Mouse (Mus musculus) adrenal gland, adult 8-10 months (tissue): ENCODE measurements around the gene Ccdc57. TPM values are rescaled to one million over a fixed set of nuclear protein-coding genes. Genes with fewer than 3 reads are reported as not detected.
A peak's percentile ranks its signal among the peaks of the same experiment; 100 is the strongest.

ENCODE experiments used
- DNase-seq: peaks from one replicate; pipeline ENCODE4 v3.0.0; 2022
- total RNA-seq, 4 experiments: library from RNA; stranded (reverse); gene quantifications; 2 replicates each; pipeline ENCODE4 v1.2.4; 2022

Ccdc57 gene
- total RNA-seq, 4 experiments from 2014 or later = 9.9 to 24.5 (median 15.1) TPM

DNA sequence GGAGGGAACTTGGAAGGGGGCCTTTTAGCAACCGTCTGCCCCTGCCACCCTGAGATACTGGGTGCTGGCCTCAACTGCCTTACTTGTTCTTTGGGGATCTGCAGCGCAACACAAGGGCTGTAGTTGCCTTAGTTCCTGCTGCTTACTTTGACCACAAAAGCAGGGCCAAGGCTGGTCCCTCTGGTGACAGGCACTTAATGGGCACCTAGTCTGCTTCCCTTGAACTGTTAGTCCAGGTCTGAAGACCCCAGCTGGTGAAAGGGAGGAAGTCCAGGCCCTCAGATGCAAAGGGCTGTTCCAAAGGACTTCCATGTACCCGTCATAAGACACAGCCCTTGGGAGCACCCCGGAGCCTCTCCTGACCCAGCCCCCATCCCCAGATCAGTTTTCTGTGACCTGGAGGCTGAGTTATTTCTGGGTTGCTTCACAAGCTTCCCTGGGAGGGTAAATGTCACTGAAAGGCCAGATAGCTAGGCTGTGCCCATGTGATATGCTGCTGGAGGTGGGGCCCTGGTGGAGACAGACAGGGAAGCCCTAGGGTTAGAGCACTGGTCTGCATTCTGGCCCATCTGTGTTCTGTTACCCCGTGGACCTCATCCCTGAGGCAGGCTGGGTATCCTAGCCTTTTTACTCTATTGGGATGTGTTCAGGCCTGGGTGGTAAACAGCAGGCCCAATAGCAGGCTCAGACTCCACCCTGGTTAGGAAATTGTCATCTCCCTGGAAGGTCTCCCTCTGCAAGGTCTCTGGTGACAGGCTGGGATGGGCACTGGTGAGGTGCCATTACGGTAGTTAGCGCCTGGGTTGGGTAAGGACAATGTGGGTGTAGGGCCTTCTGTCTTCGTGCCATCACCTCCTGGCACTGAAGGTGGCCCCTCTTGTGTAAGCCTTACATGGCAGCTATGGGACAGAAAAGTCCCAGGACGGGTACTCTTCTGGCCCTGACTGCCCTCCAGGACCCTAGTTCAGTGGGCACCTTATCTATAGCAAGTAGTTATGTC is 19.4 kb upstream of the Ccdc57 start:
- no peak for DNase-seq

DNA sequence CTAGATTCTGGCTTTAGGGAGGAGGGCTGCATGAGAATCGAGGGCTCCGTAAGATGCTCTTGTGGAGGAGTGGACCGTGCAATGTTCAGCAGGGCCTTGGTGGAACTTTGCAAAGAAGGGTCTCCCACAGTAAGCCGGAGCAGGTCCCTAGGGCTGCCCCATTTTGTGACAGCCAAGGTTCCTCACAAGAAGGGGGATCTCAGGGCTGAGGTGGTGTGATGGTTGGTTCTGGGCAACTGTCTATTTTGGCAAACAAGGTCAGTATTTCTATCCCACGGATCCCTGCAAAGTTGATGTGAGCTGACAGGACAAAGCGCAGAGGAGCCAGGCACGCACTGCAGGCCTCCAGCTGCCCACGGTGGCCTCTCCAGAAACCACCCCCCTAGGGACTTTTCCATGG is 18.6 kb upstream of the Ccdc57 start:
- no peak for DNase-seq

DNA sequence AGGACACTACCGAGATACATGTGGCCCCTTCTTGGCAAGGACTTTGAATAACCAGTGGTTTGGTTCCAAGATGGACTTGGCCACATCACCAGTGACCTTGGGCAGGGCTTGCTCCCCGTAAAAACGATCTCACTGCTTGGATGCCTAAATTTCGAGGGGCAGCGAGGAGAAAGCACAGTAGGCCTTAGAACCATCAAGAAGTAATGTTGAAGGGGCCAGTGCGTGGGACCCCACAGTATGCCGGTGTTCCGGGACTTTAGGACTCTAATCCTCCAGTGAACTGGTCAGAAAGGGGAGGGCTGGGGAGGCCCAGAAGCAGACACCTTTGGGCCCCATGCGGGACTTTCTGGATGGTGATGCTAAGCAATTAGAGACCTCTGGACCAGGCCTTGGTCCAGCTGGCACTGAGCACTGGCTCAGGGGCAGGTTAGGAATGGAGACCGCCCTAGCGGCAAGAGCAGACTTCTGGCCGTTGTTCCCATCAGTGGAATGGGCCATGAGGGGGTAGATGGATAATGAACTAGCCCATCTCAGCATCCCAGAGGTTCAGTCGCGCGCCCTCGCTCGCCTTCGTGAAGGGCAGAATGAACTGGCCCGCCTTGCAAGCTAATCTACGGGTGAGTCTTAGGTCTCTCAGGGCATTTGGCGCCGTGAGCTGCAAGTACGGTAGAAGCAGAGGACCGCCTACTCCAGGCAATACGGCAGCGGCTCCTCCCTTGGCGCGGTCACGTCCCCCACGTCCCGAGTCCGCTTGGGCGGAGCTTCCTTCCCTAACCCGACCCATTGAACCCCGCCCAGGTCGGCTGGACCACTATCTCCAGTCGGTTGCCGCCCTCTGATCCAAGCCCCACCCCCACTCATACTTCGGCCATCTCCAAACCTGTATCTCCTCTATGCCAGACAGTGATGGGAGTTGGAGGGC is 17.9 kb upstream of the Ccdc57 start:
- DNase-seq = peak; percentile 87

DNA sequence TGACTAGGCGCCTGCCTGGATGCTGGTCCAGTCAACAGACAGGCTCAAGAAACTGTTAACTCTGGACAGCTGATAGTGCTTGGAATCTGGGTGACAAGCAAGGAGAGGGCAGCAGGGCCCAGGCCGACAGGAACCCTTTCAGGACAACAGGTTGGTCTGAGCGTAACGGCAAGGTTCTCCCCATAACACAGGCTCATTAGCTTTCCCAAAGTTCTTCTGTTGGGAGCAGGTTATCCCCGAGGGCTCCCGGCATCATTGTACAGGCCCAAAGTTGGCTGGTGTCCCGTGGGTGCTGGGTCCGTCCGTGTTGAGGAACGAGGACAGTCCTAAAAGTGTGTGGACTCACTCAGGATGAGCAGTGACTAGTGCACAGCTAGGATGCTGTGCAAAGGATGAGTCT is 17.2 kb upstream of the Ccdc57 start:
- DNase-seq = no peak

DNA sequence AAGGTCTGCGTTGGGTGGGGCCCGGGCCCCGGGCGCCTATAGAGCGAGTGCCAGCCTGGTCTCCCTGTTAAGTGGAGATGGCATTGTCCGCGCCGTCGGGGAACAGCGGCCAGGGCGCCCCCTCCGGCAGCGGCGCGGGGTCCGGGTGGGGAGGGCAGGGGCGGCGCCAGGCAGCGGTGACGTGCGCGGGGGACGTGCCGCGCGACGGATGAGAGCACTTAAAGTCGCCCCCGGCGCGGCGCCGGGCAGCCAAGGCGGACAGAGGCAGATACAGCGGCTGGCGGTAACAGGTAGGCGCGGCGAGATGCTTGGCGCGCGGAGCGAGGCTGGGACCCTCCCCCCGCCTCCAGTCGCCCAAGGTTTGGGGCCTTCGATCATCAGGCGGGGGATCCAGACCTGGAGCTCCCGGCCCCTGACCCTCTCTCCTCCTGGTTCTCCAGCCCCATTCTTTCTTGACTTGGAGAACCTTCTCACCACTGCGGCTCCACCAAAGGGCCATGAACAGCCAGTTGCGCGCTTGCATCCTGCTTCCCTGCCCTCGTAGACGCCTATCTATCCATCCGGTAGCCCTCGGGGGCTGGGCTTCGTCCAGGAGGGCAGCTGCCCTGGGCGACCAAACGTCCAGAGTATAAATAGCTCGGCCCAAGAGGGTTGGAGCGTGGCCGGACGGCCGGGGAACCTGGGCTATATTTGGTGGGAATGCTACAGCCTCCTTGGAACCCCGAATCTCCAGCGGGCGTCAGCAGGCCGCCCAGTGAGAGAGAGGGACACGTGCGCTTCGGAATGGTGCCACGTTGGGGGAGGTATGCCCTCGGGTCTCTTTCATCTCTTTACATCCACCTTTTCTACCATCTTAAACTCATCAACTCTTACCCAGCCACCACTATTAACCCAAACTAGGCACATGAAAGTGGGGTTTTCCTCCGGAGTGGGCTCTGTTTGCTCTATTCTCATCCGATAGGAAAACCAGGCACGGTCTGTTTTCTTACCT is 16.5 kb upstream of the Ccdc57 start:
- DNase-seq = no peak

- no peak for DNase-seq
Measured at GRCm38 (mm10) chr11:120948328-120948727, 15.7 kb upstream of the Ccdc57 start, which contains the start of gene Slc16a3. Gene Slc16a3 (plus strand): TSS chr11:120948480.

DNA sequence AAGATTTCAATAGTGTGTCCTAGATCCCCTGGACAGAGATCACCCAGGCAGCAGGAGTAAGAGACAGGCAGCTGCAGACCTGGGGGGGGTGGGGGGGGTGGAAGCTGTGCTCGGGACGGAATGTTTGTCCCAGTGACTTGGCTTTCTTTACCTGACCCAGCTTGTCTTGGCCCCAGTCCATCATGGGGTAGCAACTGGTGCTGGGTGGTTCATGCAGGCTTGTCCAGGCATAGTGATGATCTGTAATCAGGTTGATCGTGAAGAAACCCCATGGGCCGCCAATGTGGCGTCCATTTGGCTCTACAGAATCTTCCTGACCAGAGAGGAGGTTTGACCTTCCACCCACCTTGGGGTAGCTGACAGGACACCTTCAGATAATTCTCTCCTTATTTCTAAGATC is 13.3 kb upstream of the Ccdc57 start:
- DNase-seq = no peak

DNA sequence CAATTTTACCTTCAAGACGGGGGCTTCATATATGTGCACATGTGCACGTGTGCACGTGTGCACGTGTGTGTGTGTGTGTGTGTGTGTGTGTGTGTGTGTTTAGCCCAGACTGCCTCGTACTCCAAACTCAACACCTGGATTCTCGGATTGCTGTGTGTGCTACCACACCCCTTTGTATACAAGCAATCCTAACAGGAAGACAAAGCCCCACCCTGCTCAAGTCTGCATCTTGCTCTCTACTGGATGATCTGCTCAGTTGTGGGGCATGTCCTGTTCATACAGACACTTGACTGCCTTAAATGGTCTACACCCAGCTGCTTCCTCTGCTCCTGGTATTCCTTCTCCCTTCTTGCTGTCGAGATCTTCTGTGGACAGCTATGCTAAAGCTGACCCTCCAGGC is 12.6 kb upstream of the Ccdc57 start:
- no peak for DNase-seq

GRCm38 (mm10) chr11:120940959-120941358 is 8.3 kb upstream of the Ccdc57 start:
- DNase-seq = no peak

DNA sequence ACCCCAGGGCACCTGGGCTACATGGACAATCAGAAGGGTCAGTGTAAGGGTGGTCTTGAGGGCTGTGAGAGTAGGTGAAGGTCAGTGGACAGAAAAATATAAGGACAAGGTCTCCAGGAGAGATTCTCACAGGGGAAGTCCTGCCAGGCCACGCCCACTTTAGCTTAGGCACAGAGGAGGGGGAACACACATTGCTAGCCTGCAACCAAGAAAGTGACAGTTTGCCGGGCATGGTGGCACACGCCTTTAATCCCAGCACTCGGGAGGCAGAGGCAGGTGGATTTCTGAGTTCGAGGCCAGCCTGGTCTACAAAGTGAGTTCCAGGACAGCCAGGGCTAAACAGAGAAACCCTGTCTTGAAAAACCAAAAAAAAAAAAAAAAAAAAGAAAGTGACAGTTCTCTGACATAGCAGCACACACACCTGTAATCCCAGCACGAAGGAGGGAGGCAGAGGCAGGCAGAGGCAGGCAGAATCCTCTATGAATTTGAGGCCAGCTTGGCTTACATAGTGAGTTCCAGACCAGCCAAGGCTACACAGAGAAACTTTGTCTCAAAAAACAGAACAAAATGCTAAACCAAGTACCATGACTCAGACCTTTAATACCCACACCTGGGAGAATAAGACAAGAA is 7.2 kb upstream of the Ccdc57 start:
- no peak for DNase-seq

DNA sequence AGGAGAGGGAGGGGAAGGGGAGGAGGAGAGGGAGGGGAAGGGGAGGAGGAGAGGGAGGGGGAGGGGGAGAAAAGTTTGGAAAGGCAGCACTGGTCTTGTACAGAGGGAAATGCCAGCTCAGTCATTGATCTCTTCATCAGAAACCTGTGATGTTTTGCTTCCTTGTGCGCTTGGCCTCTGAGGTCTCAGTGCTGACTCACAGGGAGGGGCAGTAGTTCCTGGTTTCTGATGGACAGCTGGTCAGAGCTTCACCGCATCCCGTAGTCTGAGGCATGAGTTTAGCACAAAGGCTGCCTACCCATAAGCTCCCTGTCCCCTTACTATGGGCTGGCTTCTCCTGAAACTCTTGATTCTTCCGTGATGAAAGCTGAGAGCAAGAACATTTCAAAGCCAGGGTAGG is 6.1 kb upstream of the Ccdc57 start:
- DNase-seq = no peak

DNA sequence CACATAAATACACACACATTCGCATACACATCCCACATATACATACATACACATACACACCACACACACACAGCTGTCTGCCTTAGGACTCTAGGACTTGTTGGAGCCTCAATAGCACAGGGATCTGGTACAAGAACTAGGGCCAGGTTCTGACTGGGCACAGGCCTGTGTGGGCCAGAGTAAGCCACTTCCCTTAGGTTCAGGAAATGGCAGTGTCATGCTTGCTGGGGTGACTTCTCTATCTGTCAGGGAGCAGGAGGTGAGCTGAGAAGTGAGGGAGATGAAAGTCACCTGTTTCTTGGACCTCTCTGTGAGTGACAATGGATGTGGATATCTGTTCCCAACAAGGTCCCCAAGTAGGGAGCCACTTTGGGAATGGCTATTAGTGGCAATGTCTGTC is 5.3 kb upstream of the Ccdc57 start:
- DNase-seq = no peak

DNA sequence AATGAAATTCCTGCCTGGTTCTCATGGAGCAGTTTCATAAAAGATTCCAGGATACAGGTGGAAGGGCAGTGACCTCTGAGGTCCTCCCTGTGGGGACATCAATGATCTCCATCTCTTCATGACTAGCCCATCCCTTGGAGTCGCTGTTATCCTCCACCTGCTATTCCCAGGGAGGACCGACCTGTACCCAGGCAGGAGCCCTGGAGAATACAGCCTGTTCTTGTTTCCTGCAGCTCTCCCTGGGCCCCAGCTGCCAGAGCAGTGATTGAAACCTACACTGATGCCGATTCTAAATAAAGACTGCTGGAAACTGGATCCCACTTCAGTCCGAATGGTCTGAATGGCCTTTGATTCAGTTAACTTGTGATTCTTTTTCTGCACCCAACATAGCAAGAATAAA is 1.2 kb downstream of the Ccdc57 start:
- no peak for DNase-seq

DNA sequence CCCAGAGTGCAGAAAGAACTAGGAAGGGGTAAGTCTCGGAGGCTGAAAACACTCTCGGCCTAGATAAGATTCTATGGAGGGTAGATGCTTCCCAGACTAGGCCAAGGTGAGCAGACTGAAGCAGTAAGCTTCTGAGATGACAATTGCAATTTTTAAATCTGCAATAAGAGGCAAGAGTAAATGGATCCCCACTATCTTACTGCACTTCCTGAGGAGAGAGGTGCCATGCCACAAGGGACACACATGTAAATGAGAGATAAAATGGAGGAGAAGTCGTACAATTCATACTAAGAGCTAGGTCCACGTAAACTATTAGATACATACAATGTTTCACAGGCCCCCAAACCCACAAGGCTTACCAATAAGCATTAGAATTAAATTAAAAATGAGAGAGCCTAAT is 4.2 kb downstream of the Ccdc57 start:
- no peak for DNase-seq

DNA sequence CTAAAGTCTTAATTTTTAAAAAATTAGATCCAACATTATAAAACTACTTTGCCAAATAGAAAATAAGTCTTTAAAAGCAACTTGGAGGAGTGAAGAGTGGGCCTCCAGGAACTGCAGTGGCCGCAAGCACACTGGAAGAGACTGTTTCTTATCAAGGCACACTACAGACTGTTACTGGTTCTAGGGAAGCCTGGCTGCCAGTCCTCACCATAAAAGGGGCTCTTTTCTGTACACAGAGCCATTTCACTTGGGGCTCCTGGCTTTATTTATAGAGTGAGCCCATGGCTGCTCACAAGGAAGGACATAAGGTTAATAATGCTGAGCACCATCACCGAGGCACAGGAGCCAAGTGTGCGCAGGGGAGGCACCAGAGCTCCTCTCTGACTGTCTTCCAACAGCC is 10.1 kb downstream of the Ccdc57 start:
- DNase-seq = no peak

DNA sequence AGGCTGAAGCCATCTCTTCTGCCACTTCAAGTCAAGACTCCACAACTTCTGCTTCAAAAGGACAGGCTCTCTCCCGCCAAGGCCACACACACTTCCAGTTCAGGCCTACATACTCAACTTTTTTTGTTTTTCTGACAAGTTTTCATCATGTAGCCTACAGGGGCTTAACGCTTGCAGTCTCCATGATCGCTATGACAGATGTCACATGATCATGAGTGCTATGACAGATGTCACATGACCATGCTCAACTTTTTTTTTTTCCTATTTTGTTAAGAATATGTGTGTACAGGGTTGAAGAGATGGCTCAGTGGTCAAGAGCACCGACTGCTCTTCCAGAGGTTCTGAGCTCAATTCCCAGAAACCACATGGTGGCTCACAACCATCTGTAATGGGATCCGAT is 14.9 kb downstream of the Ccdc57 start:
- DNase-seq = no peak

DNA sequence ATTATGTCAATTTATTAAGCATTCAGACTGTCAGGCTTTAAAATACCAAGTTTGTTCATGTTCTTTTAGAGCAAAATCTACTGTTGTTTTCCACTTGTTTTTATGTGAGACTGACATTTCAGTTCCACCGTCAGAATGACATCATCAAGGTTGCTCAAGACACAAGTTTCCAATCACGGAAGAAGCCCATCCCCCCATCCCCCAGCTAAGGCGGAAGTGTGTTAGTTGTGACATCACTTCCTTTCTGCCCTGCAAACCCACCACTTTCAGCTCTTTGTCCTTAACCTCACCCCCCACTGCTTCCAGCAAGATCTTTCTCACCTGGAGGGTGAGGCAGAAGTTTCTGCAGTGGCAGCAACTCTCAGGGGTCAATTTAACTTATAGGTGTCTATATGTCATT is 16.2 kb downstream of the Ccdc57 start:
- no peak for DNase-seq

DNA sequence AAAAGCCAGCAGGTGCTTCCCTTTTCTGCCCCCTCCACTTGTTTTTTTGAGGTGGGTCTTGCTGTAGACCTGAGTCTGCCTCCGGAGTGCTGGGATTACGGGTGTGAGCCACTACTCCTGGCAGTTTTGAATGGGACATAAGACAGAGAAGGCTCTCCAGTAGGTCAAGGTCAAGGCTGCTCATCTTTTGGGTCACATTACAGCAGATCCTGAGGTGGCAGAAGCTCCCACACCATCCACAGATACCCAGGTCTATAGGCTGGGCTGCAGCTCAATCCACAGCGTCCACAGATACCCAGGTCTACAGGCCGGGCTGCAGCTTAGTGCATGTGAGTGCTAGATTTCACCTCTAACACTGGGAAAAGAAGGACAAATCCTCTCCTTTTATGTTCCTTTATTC is 18.9 kb downstream of the Ccdc57 start:
- no peak for DNase-seq

- peak; percentile 69 for DNase-seq
Measured at GRCm38 (mm10) chr11:120905430-120905873, 27.2 kb downstream of the Ccdc57 start.

GRCm38 (mm10) chr11:120904561-120904960 is 28.1 kb downstream of the Ccdc57 start:
- no peak for DNase-seq

- DNase-seq = peak; percentile 64
Measured at GRCm38 (mm10) chr11:120903159-120903850, 29.4 kb downstream of the Ccdc57 start.
